Mouse (Mus musculus) stomach, embryonic 15.5 days (tissue): Measurements from ENCODE around the gene Zfhx2. TPM values are rescaled to one million over a fixed set of nuclear protein-coding genes. Genes with fewer than 3 reads are reported as not detected.

Experiments
- ATAC-seq: fragments of 200-750 bp; cut with Nextera tagmentation; 2 replicates; pipeline ENCODE4 v1.8.0; 2017; ENCODE audit warnings: low read depth, moderate number of reproducible peaks, moderate TSS enrichment; ENCODE audit not compliant: insufficient read depth, low FRiP score
- H3K27ac ChIP-seq: fragments of 300-500 bp; sonication (generic); 2 replicates; pipeline ENCODE4 v1.5.1; 2015; ENCODE audit warnings: mild to moderate bottlenecking, inconsistent platforms
- H3K27me3 ChIP-seq: fragments of 300-500 bp; sonication (generic); replicated peaks from 2 replicates; pipeline ENCODE4 v1.6.1; 2015; ENCODE audit warnings: inconsistent platforms
- H3K36me3 ChIP-seq: fragments of 300-500 bp; sonication (generic); 2 replicates; pipeline ENCODE4 v1.6.1; 2015; ENCODE audit warnings: inconsistent platforms
- H3K4me1 ChIP-seq: fragments of 300-500 bp; sonication (generic); 2 replicates; pipeline ENCODE4 v1.6.1; 2015; ENCODE audit warnings: inconsistent platforms
- H3K4me2 ChIP-seq: fragments of 300-500 bp; sonication (generic); 2 replicates; pipeline ENCODE4 v1.6.1; 2015; ENCODE audit warnings: mild to moderate bottlenecking, inconsistent platforms
- H3K4me3 ChIP-seq: fragments of 300-500 bp; sonication (generic); replicated peaks from 2 replicates; pipeline ENCODE4 v1.5.1; 2015; ENCODE audit warnings: inconsistent platforms
- H3K9ac ChIP-seq: fragments of 300-500 bp; sonication (generic); 2 replicates; pipeline ENCODE4 v1.6.1; 2015; ENCODE audit warnings: inconsistent platforms
- H3K9me3 ChIP-seq: fragments of 300-500 bp; sonication (generic); 2 replicates; pipeline ENCODE4 v1.6.1; 2016; ENCODE audit warnings: inconsistent platforms
- WGBS: fragments of 180-500 bp; shearing (Covaris S2); methylation state at CpG from one replicate; pipeline ENCODE4 v1.1.7; 2015; 5-methylcytosine and 5-hydroxymethylcytosine counted together
- polyA plus RNA-seq: library from polyadenylated mRNA; unstranded; fragments of >200 nt; fragmentation: Nextera tagmentation; extraction: Ambion mirVana; gene quantifications from 2 replicates; pipeline ENCODE4 v1.2.1, GENCODE M21; 2015

The Zfhx2 gene
- polyA plus RNA-seq, 1 experiment from 2014 or later: 4.4 TPM

DNA sequence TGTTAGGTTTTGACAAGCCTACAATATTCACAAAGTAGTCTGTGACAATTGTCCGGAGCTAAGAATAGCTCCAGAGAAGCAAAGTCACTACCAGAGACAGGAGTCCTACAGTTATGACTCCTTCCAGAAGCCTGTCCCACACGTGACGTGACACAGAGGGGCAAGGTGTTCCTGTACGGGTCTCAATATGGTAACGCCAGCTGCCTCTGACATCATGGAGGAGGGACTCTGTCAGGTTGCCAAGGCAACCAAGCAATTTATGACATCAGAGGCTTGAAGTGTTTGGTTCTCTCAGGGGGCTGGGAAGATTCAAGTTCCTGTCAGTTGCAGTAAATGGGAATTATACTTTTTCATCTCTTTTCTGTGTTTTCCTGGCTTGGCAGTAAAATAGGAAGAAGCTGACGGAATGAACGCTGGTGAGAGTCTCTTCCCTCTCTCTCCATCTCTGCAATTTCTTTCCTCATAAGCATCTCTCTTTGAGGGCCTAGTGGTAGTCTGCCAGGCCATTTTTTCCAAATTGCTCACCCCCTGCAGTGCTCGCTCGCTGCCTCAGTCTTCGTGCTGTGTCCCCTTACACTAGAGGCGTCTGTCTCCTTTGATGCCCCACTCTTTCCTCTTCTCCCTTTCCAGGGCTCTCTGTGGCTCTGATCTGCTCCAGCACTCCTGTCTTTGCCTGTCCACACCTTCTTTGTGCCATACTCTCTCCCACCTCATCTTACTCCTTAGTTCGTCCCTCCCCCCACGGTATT, 2.8 kb downstream of the Zfhx2 start:
- H3K4me2 ChIP-seq: no peak overlapping the region
- no peak overlapping the region for H3K27ac ChIP-seq
- H3K9me3 ChIP-seq: no peaks in the 10 kb centered on the region
- H3K36me3 ChIP-seq: no peaks in the 10 kb centered on the region
- no peak overlapping the region for H3K9ac ChIP-seq
- no peak for ATAC-seq
- H3K27me3 ChIP-seq: no peaks in the 10 kb centered on the region
- peaks cover 11% of the 10 kb centered on the region; the same call in 1 of the 2 replicates for H3K4me1 ChIP-seq
- no peak overlapping the region for H3K4me3 ChIP-seq
- 60% methylated on average over 13 of the region's 13 CpGs for WGBS

DNA sequence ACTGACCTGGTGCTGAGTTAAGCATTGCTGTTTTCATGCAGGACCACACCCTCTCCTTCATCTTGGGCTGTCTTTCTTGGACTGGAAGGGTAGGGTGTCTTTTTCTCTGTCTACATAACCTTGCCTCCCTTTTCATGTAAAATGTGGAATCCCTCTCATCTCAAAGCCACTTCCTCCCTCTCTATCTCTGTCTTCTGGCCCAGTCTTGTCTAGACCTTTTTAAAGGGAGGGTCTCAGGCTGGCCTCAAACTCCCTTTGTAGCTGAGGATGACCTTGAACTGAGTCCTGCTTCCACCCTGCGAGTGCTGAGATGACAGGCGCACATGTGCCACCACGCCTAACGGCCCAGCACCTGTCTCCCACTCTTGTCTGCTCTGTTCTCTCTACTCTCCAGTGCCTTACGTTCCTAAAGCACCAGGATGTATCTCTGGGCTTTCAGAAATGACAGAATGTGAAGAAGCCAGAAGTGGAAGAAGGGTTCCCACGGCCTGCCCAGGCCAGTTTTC, 6.1 kb downstream of the Zfhx2 start:
- peaks cover 2% of the 10 kb centered on the region; the same call in 1 of the 2 replicates for H3K4me1 ChIP-seq
- H3K9me3 ChIP-seq: no peaks in the 10 kb centered on the region
- 84% methylated on average over 6 of the region's 6 CpGs for WGBS
- H3K27ac ChIP-seq: no peak overlapping the region
- H3K36me3 ChIP-seq: no peaks in the 10 kb centered on the region
- ATAC-seq: no peak
- H3K9ac ChIP-seq: no peak overlapping the region
- no peaks in the 10 kb centered on the region for H3K27me3 ChIP-seq
- no peak overlapping the region for H3K4me2 ChIP-seq
- no peak overlapping the region for H3K4me3 ChIP-seq

DNA sequence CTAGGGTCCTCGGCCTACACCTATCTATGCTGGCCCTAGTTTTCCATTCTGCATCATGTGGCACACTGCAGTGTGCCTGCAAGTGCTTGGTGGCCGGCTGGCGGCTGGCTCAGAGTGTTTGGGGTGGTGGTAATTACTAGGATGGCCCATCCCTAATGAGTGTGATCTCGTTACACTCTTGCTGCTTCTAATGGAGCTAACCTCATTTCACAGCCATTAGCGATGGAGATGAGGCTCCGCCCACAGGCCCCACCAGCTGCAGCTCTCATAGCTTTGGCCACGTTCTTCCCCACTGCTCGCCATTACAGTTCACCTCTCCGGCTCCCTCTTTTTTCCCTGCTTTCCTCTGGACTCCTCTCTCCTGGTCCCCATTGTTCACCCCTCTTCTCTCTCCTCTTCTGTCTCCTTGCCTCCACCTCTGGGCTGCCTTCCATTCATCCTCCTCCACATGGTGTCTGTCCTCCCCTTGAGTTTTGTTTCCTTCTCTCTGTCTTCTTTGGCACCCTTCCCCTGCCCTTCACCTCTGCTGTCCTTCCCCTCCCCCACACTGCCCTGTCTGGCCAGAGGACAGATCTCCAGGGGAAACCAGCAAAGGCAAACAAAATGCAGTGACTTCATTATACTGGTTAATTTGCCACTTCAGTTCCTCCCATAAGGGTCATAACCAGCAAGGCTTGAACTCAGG, 6.7 kb downstream of the Zfhx2 start:
- peak; percentile 44; the same call in 1 of the 2 replicates for ATAC-seq
- Histone ChIP-seq H3K4me1 (no peaks in the 10 kb centered on the region), H3K27me3 (no peaks in the 10 kb centered on the region), H3K9me3 (no peaks in the 10 kb centered on the region), H3K9ac (no peak overlapping the region), H3K27ac (no peak overlapping the region), H3K36me3 (no peaks in the 10 kb centered on the region), H3K4me2 (no peak overlapping the region), H3K4me3 (no peak overlapping the region)
- 54% methylated on average over 9 of the region's 9 CpGs for WGBS

GRCm38 (mm10) chr14:55083481-55083880, 8.6 kb downstream of the Zfhx2 start:
- WGBS: 57% methylated on average over 6 of the region's 6 CpGs
- H3K9ac ChIP-seq: no peak overlapping the region
- 0 out of 2 replicates have a peak overlapping the region, but pooled peaks have one; percentile 21 for H3K27ac ChIP-seq
- no peak for ATAC-seq
- H3K4me1 ChIP-seq: peaks cover 12% of the 10 kb centered on the region
- no peak overlapping the region for H3K4me2 ChIP-seq
- H3K36me3 ChIP-seq: no peaks in the 10 kb centered on the region
- H3K4me3 ChIP-seq: no peak overlapping the region
- no peaks in the 10 kb centered on the region for H3K9me3 ChIP-seq
- H3K27me3 ChIP-seq: no peaks in the 10 kb centered on the region

- H3K27me3 ChIP-seq: no peaks in the 10 kb centered on the region
- no peaks in the 10 kb centered on the region for H3K9me3 ChIP-seq
- 42% methylated on average over 5 of the region's 5 CpGs for WGBS
- ATAC-seq: no peak
- no peak overlapping the region for H3K4me2 ChIP-seq
- H3K4me3 ChIP-seq: no peak overlapping the region
- peaks cover 17% of the 10 kb centered on the region for H3K4me1 ChIP-seq
- H3K9ac ChIP-seq: no peak overlapping the region
- no peaks in the 10 kb centered on the region for H3K36me3 ChIP-seq
- no peak overlapping the region for H3K27ac ChIP-seq
These were observed 11.0 kb downstream of the Zfhx2 start for GRCm38 (mm10) chr14:55081105-55081504.

- Histone ChIP-seq H3K4me1 (peaks cover 17% of the 10 kb centered on the region), H3K4me3 (no peak overlapping the region), H3K9me3 (no peaks in the 10 kb centered on the region), H3K9ac (no peak overlapping the region), H3K36me3 (no peaks in the 10 kb centered on the region), H3K4me2 (peak overlapping the region; percentile 40), H3K27ac (no peak overlapping the region), H3K27me3 (no peaks in the 10 kb centered on the region)
- 0 out of 2 replicates have a peak, but pooled peaks have one; percentile 28 for ATAC-seq
- 21% methylated on average over 8 of the region's 8 CpGs for WGBS
These were observed 12.7 kb downstream of the Zfhx2 start for GRCm38 (mm10) chr14:55079214-55079970.

GRCm38 (mm10) chr14:55078366-55078989, 13.6 kb downstream of the Zfhx2 start:
- Histone ChIP-seq H3K36me3 (no peaks in the 10 kb centered on the region), H3K4me1 (peaks cover 17% of the 10 kb centered on the region), H3K27ac (no peak overlapping the region), H3K27me3 (no peaks in the 10 kb centered on the region), H3K4me2 (peak overlapping the region; percentile 40), H3K4me3 (no peak overlapping the region), H3K9me3 (no peaks in the 10 kb centered on the region), H3K9ac (no peak overlapping the region)
- WGBS: 12% methylated on average over 23 of the region's 23 CpGs
- peak; percentile 29; the same call in 1 of the 2 replicates for ATAC-seq

GRCm38 (mm10) chr14:55077481-55078365, 14.4 kb downstream of the Zfhx2 start:
- no peak for ATAC-seq
- Histone ChIP-seq H3K9me3 (no peaks in the 10 kb centered on the region), H3K27me3 (no peaks in the 10 kb centered on the region), H3K36me3 (no peaks in the 10 kb centered on the region), H3K9ac (no peak overlapping the region), H3K27ac (no peak overlapping the region), H3K4me3 (no peak overlapping the region), H3K4me2 (no peak overlapping the region; the same call in 1 of the 2 replicates), H3K4me1 (peaks cover 17% of the 10 kb centered on the region)
- WGBS: 43% methylated on average over 15 of the region's 15 CpGs

DNA sequence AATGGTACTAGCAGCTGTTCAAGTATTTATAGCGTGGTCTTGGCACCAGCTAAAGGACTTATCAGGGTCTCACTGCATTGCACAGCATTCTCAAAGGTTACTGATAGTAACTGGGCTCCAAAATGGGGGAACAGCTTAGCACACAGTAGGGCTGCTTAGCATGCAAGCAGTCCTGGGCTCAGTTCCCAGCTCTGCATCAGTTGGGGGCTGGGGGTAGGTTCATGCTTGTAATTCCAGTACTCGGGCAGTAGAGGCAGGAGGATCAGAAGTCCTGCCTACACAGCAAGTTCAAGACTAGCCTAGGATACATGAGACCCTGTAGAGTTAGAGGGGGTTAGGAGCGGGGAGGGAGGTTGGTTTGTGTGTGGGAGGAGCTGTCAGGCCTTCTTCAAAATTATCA, 15.2 kb downstream of the Zfhx2 start:
- WGBS: 74% methylated on average over 3 of the region's 3 CpGs
- H3K27me3 ChIP-seq: no peaks in the 10 kb centered on the region
- no peak overlapping the region for H3K27ac ChIP-seq
- no peak overlapping the region for H3K9ac ChIP-seq
- no peak for ATAC-seq
- H3K4me3 ChIP-seq: no peak overlapping the region
- no peaks in the 10 kb centered on the region for H3K9me3 ChIP-seq
- H3K36me3 ChIP-seq: no peaks in the 10 kb centered on the region
- no peak overlapping the region for H3K4me2 ChIP-seq
- peaks cover 23% of the 10 kb centered on the region for H3K4me1 ChIP-seq

- no peak overlapping the region for H3K9ac ChIP-seq
- H3K9me3 ChIP-seq: no peaks in the 10 kb centered on the region
- no peaks in the 10 kb centered on the region for H3K27me3 ChIP-seq
- H3K36me3 ChIP-seq: no peaks in the 10 kb centered on the region
- WGBS: 48% methylated on average over 6 of the region's 6 CpGs
- peaks cover 29% of the 10 kb centered on the region for H3K4me1 ChIP-seq
- no peak for ATAC-seq
- H3K4me2 ChIP-seq: no peak overlapping the region
- H3K27ac ChIP-seq: no peak overlapping the region
- H3K4me3 ChIP-seq: no peak overlapping the region
These were observed 15.9 kb downstream of the Zfhx2 start for GRCm38 (mm10) chr14:55076224-55076623.

DNA sequence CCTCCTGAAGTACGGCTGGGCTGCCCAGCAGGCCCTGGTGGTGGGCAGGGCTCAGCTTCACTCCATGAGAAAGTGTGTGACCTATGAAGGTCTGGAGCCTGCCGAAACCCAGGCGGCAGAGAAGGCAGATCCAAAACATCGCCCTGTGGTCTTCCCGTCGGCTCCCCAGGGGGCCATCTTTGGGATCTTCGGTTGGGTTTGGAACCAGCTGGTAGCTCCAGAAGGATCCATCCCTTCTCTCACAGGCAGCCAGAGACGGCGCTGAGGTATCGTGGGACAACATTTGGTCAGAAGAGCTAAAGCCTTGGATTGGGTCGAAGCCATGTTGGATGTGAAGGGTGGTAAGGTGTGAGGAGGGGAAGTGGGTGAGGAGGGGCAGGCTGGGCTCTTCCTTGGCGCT, 17.7 kb downstream of the Zfhx2 start:
- H3K4me1 ChIP-seq: peaks cover 22% of the 10 kb centered on the region
- 90% methylated on average over 12 of the region's 12 CpGs for WGBS
- no peaks in the 10 kb centered on the region for H3K27me3 ChIP-seq
- H3K27ac ChIP-seq: no peak overlapping the region
- no peak for ATAC-seq
- no peaks in the 10 kb centered on the region for H3K36me3 ChIP-seq
- H3K9ac ChIP-seq: no peak overlapping the region
- H3K4me3 ChIP-seq: no peak overlapping the region
- H3K9me3 ChIP-seq: no peaks in the 10 kb centered on the region
- no peak overlapping the region for H3K4me2 ChIP-seq
